Mouse (Mus musculus) T-helper 2 cell (primary cell): ENCODE results near the gene Csrp2.

ENCODE experiments used
- in situ Hi-C: fragments of 300-600 bp; cut with MboI, MseI; formaldehyde crosslinking; loops from one replicate; pipeline ENCODE4 v1.15.1; 2025; ENCODE audit warnings: high pct_unique_total_duplicates

Csrp2 gene

GRCm38 (mm10) chr10:110919531-110920343 lies at the start of gene Csrp2:
Csrp2 (plus strand) TSS chr10:110919789.
- in situ Hi-C loops: no loop called here

- in situ Hi-C loops: no loop called here
Measured at GRCm38 (mm10) chr10:110874853-110875252, 44.7 kb upstream of the Csrp2 start.

GRCm38 (mm10) chr10:110876956-110877355 lies 42.6 kb upstream of the Csrp2 start:
- in situ Hi-C loops: no loop called here

- in situ Hi-C loops: no loop called here
Measured at GRCm38 (mm10) chr10:110877851-110878250, 41.7 kb upstream of the Csrp2 start.

- in situ Hi-C loops: no loop called here
Measured at GRCm38 (mm10) chr10:110878641-110879040, 40.9 kb upstream of the Csrp2 start.

GRCm38 (mm10) chr10:110879426-110880066 lies 40.0 kb upstream of the Csrp2 start:
- in situ Hi-C loops: no loop called here

GRCm38 (mm10) chr10:110881346-110881745 lies 38.2 kb upstream of the Csrp2 start:
- in situ Hi-C loops: no loop called here

- in situ Hi-C loops: no loop called here
Measured at GRCm38 (mm10) chr10:110882701-110883100, 36.9 kb upstream of the Csrp2 start.

- in situ Hi-C loops: no loop called here
Measured at GRCm38 (mm10) chr10:110890656-110891272, 28.8 kb upstream of the Csrp2 start.

GRCm38 (mm10) chr10:110899744-110900501 lies 19.7 kb upstream of the Csrp2 start:
- in situ Hi-C loops: no loop called here

- in situ Hi-C loops: no loop called here
Measured at GRCm38 (mm10) chr10:110903862-110904261, 15.7 kb upstream of the Csrp2 start.

- in situ Hi-C loops: no loop called here
Measured at GRCm38 (mm10) chr10:110916666-110917344, 2.8 kb upstream of the Csrp2 start.

GRCm38 (mm10) chr10:110917521-110917920 lies 2.1 kb upstream of the Csrp2 start:
- in situ Hi-C loops: no loop called here

- in situ Hi-C loops: no loop called here
Measured at GRCm38 (mm10) chr10:110918414-110919391, 886 bp upstream of the Csrp2 start.

GRCm38 (mm10) chr10:110920368-110920950 lies 870 bp downstream of the Csrp2 start:
- in situ Hi-C loops: no loop called here

GRCm38 (mm10) chr10:110921890-110922289 lies 2.3 kb downstream of the Csrp2 start:
- in situ Hi-C loops: no loop called here

- in situ Hi-C loops: no loop called here
Measured at GRCm38 (mm10) chr10:110922612-110923011, 3.0 kb downstream of the Csrp2 start.

- in situ Hi-C loops: no loop called here
Measured at GRCm38 (mm10) chr10:110927491-110927890, 7.9 kb downstream of the Csrp2 start.

- in situ Hi-C loops: no loop called here
Measured at GRCm38 (mm10) chr10:110929756-110930155, 10.2 kb downstream of the Csrp2 start.
